Mouse (Mus musculus): ENCODE data around the gene Ndufb6.

Ndufb6 gene

DNA sequence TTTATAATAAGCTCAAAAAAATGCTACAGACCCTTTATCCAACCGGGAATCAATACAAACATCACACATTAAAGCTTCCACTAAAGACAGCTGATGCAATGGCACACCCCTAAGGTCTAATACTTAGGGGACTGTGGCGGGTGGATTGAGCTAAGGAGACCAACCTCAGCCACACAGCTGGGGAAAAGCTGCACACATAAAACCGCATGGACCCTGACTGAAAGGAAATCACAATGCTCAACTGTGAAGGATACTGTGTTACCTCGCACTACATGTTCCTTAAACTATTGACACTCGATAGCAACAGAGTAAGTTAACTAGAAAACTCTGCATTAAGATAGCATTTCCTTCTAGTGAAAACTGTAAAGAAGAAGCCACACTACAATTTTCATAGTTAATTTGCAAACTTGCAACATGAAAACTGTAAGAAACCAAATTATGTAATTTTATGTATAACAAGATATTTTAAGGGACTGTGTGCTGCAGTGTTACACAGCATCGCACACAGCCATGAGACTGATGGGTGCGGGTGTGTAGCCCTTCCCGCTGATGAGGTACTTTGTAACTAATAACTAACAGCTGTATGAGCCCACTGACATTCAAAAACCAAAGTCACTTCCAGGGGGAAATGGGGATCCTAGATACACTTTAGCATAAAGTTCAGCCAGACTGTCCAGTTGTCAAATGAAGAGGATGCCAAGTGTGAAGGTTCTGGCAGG, 24.7 kb downstream of the Ndufb6 start:
- no peak for DNase-seq (ENCODE audit: low spot score in 2 of 2)

DNA sequence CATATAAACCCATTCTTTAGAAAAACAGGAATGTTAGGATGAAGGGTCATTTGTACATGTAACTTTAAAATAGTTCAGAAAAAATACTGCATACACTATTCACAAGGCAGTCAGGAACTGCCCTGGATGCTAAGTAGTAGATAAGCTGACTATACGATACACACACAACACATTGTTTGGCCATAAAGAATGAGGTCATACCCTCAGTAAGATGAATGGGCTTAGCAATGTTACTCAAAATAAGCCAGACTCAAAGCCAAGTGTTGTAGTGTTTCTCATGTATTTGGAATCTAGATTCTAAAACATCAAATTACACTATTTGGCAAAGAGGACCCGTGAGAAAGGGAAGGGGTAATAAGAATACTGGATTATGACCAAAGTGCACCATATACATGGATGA, 25.5 kb downstream of the Ndufb6 start:
- DNase-seq (ENCODE audit: low spot score in 2 of 2), result no peak

DNA sequence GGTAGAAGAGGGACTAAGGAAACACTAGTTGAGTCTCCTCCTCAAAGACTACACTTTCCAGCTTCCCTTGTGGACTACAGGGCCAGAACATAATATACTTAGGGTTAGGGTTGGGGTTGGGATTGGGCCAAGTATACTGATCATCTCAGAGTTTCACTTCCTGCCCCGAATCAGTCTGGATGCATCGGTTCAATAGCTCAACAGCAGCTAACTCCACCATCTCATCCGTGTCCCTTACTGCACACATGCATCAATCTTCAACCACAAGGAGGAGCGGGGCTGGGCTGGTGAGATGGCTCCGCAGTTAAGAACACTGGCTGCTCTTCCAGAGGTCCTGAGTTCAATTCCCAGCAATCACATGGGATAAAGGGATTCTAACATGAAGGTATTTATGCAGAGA, 28.2 kb downstream of the Ndufb6 start:
- no peak for DNase-seq (ENCODE audit: low spot score in 2 of 2)

DNA sequence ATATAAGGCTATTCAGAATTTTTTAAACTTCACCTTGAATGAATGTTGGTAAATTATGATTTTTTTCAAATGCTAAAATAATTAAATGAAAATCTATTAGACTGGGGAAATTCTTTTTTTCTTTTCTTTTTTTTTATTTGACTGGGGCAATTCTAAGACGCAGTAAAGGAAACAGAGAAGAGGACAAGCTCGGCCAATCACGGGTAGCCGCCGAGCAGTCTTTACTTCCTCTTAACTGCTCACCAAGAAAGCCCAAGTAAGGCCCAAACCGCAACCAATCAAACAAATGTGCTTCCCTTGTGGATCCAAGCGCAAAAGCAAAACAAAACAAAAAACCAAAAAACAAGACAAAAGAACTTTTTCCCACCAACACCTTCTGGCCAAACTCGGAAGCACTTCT, 35.2 kb downstream of the Ndufb6 start:
- DNase-seq (ENCODE audit: low spot score in 2 of 2), result no peak

DNA sequence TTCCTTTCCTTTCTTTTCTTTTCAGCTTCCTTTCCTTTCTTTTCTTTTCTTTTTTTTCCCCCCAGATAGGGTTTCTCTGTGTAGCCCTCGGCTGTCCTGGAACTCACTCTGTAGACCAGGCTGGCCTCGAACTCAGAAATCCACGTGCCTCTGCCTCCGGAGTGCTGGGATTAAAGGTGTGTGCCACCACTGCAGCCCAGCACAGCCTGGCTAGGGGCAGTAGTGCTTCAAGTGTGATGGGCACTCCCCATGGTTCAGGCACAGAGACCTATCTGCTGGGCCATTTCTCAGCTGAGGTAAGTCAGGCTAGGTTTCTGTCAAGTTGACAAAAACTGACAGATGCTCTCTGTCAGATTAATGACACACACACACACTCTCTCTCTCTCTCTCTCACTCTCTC, 36.2 kb downstream of the Ndufb6 start:
- no peak for DNase-seq (ENCODE audit: low spot score in 2 of 2)

GRCm38 (mm10) chr4:40241928-40242327, 37.3 kb downstream of the Ndufb6 start:
- DNase-seq (ENCODE audit: low spot score in 2 of 2), result no peak

DNA sequence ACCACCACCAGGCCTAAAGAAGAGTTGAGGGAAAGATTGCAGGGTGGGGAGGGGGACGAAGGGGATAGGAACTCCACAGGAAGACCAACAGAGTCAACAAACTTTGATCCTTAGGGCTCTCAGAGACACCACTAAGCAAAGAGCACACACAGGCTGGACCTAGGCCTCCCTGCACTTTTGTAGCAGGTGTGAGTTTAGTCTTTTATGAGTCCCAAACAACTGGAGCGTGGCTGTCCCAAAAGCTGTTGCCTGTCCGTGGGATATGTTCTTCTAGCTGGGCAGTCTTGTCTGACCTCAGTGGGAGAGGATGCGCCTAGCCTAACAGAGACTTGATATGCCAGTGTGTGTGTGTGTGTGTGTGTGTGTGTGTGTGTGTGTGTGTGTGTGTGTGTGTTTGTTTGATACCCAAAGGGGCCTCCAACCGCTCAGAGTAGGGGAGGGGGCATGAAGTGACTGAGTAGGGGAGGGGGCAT, 38.9 kb downstream of the Ndufb6 start:
- DNase-seq (ENCODE audit: low spot score in 2 of 2), result peak in 1 of 2 experiments; percentile 3

- peak in 1 of 2 experiments; percentile 52 for DNase-seq (ENCODE audit: low spot score in 2 of 2)
These were observed 39.6 kb downstream of the Ndufb6 start, which contains the start of gene Ddx58 for GRCm38 (mm10) chr4:40239409-40240271. Gene Ddx58 (minus strand): TSS chr4:40239828.

DNA sequence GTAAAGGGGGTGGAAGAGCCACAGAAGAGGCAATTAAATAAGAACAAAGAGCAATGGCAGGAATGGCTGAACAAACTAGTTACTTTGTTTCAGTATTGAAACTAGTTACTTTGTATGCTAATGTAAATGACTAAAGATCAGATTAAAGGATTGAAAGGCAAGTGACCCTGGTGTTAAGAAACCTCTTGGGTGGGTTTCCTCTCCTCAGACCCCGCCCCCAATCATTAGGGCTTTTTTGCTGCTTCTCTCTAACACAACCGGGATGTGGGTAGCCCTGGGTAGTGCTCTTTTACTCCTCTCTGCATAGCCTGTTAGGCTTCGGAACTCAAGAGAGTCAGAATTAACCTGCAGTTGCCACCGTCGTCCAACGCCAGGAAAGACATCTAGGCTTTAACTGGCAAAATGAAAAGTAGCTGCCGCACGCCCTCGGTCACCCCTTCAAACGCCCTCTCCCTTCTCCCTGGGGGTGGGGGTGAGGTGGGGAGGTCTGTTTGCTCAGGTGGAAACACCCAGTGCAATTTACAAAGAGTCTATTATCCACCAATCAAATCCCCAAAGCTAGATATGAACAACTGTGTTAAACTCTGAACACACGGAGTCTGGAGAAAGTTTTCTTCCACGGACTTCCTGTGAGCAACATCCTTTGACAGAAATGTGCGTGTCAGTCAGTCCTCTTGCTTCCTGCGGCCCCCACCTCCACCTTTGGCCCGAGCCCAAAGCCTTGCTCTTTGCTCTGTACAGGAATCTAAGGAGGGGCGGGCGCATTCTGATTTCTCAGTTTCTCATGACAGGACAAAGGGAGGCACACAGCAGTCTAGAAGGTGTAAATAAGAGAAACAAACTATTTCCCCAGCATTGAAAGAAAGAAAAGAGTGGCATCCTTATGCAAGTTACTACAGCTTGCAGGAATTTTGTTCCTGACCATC, 40.5 kb downstream of the Ndufb6 start:
- peak; percentile 20 to 39 for DNase-seq (ENCODE audit: low spot score in 2 of 2)

- no peak for DNase-seq (ENCODE audit: low spot score in 2 of 2)
These were observed 42.4 kb downstream of the Ndufb6 start for GRCm38 (mm10) chr4:40236829-40237228.

DNA sequence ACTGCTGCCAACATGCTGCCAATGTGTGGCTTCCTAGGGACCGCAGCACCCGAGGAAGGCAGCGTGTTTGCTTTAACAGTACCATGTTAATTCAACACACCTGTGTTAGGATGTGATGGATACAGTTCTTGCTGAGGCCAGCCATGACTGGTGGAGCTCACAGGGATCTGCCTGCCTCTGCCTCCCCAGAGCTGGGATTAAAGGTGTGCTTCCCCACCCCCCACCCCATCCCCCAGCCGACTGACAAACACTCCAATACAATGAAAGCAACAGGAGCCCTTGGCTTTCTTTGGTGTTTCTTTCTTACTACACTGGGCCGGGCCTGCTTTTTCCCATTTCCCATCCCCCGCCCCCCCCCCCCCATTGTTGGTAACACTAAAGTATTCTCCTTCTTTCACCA, 45.0 kb downstream of the Ndufb6 start:
- DNase-seq (ENCODE audit: low spot score in 2 of 2), result no peak

GRCm38 (mm10) chr4:40233062-40233664, 46.1 kb downstream of the Ndufb6 start:
- DNase-seq (ENCODE audit: low spot score in 2 of 2), result no peak

GRCm38 (mm10) chr4:40229723-40230122, 49.5 kb downstream of the Ndufb6 start:
- DNase-seq (ENCODE audit: low spot score in 2 of 2), result no peak

GRCm38 (mm10) chr4:40227886-40228285, 51.3 kb downstream of the Ndufb6 start:
- DNase-seq (ENCODE audit: low spot score in 2 of 2), result no peak

DNA sequence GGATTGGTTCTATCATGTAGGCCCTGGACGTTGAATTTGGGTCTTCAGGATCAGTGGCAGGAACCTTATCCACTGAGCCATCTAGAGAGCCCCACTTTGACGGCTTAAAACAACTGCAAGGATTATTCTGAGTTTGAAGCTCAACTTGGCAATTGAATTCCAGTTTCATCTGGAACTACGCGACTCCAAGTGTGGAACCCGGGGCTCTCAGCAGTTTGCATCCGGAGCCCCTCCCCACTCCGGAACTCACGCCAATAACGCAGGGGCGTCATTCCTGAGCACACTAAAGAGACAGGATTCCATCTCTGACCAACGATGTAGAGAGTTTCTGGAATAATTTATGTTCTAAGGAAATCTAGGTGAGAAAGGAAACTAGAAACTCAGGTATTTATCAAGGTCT, 52.1 kb downstream of the Ndufb6 start:
- DNase-seq (ENCODE audit: low spot score in 2 of 2), result no peak

- no peak for DNase-seq (ENCODE audit: low spot score in 2 of 2)
These were observed 53.1 kb downstream of the Ndufb6 start for GRCm38 (mm10) chr4:40226095-40226494.

- DNase-seq (ENCODE audit: low spot score in 2 of 2), result no peak
These were observed 57.2 kb downstream of the Ndufb6 start for GRCm38 (mm10) chr4:40221876-40222585.

GRCm38 (mm10) chr4:40221004-40221760, 58.0 kb downstream of the Ndufb6 start:
- no peak for DNase-seq (ENCODE audit: low spot score in 2 of 2)

Data from urinary bladder, adult 18-20 months (tissue).